Mouse (Mus musculus) CH12.LX (cell line): ENCODE measurements around the gene Spink4. TPM values are rescaled to one million over a fixed set of nuclear protein-coding genes. Genes with fewer than 3 reads are reported as not detected.

Experiments used
- DNase-seq: peaks from one replicate; pipeline ENCODE4 v3.0.0-alpha.2; 2013; ENCODE audit errors: extremely low read depth
- H3K27ac ChIP-seq: 2 replicates; pipeline ENCODE4 v1.5.1; 2012; ENCODE audit warnings: low read depth, mild to moderate bottlenecking, control low read depth, moderate library complexity; ENCODE audit not compliant: insufficient read depth
- H3K27me3 ChIP-seq: replicated peaks from 2 replicates; pipeline ENCODE3; 2012; ENCODE audit warnings: inconsistent platforms
- H3K36me3 ChIP-seq, 2 experiments: replicated peaks in 1 of 2; 2 replicates each; pipeline versions ENCODE3 to v1.6.1; 2012; ENCODE audit warnings: inconsistent platforms in 1 of 2, low read length in 1 of 2, mild to moderate bottlenecking in 1 of 2, mixed read lengths in 1 of 2, moderate library complexity in 1 of 2; ENCODE audit not compliant: control insufficient read depth in 1 of 2, insufficient read depth in 1 of 2
- H3K4me1 ChIP-seq, 2 experiments: 2 replicates each; pipeline ENCODE4 v1.6.1; 2012; ENCODE audit warnings: inconsistent platforms in 1 of 2, moderate library complexity in 1 of 2; ENCODE audit not compliant: insufficient read depth in 2 of 2, control insufficient read depth in 1 of 2
- H3K4me2 ChIP-seq: 2 replicates; pipeline ENCODE4 v1.6.1; 2012; ENCODE audit warnings: low read depth, mild to moderate bottlenecking, control low read depth; ENCODE audit not compliant: poor library complexity, insufficient read depth, severe bottlenecking
- H3K4me3 ChIP-seq, 3 experiments: fragments of 150-350 bp in 1 of 3; sonication (generic) in 1 of 3; replicated peaks in 1 of 3; 2 replicates each; pipeline versions ENCODE3 to v1.5.1; 2011 to 2012; ENCODE audit warnings: low read depth in 2 of 3, low read length in 2 of 3, mild to moderate bottlenecking in 2 of 3, moderate library complexity in 2 of 3, control low read depth in 1 of 3, improper control_type of control experiment in 1 of 3, inconsistent platforms in 1 of 3, mixed read lengths in 1 of 3; ENCODE audit not compliant: poor library complexity in 1 of 3
- H3K79me2 ChIP-seq: replicated peaks from 2 replicates; pipeline ENCODE4 v1.6.1; 2012; ENCODE audit warnings: mild to moderate bottlenecking, moderate library complexity; ENCODE audit not compliant: control insufficient read depth, poor library complexity, insufficient read depth, severe bottlenecking; ENCODE audit errors: extremely low read depth
- H3K9ac ChIP-seq: 2 replicates; pipeline ENCODE4 v1.6.1; 2012; ENCODE audit warnings: low read depth, mild to moderate bottlenecking, control low read depth, moderate library complexity; ENCODE audit not compliant: insufficient read depth
- H3K9me3 ChIP-seq: replicated peaks from 2 replicates; pipeline ENCODE3; 2012; ENCODE audit warnings: low read length, inconsistent platforms, mixed read lengths
- BHLHE40 ChIP-seq: IDR thresholded peaks from 2 replicates; pipeline ENCODE4 v1.6.1; 2011; ENCODE audit warnings: mild to moderate bottlenecking, low read depth, low read length, improper control_type of control experiment
- CHD1 ChIP-seq: IDR thresholded peaks from 2 replicates; pipeline ENCODE4 v1.6.1; 2012; ENCODE audit warnings: low read depth, low read length, improper control_type of control experiment, inconsistent platforms
- E2F4 ChIP-seq: IDR thresholded peaks from 2 replicates; pipeline ENCODE4 v1.6.1; 2011; ENCODE audit warnings: low read depth, low read length, improper control_type of control experiment; ENCODE audit not compliant: insufficient replicate concordance
- ELF1 ChIP-seq: IDR thresholded peaks from 2 replicates; pipeline ENCODE4 v1.6.1; 2014; ENCODE audit warnings: low read depth, mild to moderate bottlenecking, inconsistent platforms, low read length, improper control_type of control experiment
- GABPA ChIP-seq: IDR thresholded peaks from 2 replicates; pipeline ENCODE4 v1.6.1; 2012; ENCODE audit warnings: low read depth, low read length, improper control_type of control experiment, inconsistent platforms; ENCODE audit not compliant: insufficient replicate concordance
- HCFC1 ChIP-seq: IDR thresholded peaks from 2 replicates; pipeline ENCODE4 v1.6.1; 2012; ENCODE audit warnings: low read depth, mild to moderate bottlenecking, inconsistent platforms, low read length, improper control_type of control experiment
- JUN ChIP-seq: IDR thresholded peaks from 2 replicates; pipeline ENCODE4 v1.6.1; 2011; ENCODE audit warnings: low read depth, mild to moderate bottlenecking, low read length, improper control_type of control experiment, moderate library complexity; ENCODE audit not compliant: insufficient read depth
- JUND ChIP-seq: conservative IDR thresholded peaks from 2 replicates; pipeline ENCODE4 v1.6.1; 2011; ENCODE audit warnings: low read depth, low read length, improper control_type of control experiment
- MAFK ChIP-seq: IDR thresholded peaks from 2 replicates; pipeline ENCODE4 v1.6.1; 2011; ENCODE audit warnings: low read length, improper control_type of control experiment; ENCODE audit not compliant: insufficient replicate concordance
- MAX ChIP-seq: IDR thresholded peaks from 2 replicates; pipeline ENCODE4 v1.6.1; 2011; ENCODE audit warnings: low read length, improper control_type of control experiment
- MAZ ChIP-seq: IDR thresholded peaks from 2 replicates; pipeline ENCODE4 v1.6.1; 2012; ENCODE audit warnings: low read depth, mild to moderate bottlenecking, inconsistent platforms, low read length, improper control_type of control experiment, moderate library complexity
- MEF2A ChIP-seq: IDR thresholded peaks from 2 replicates; pipeline ENCODE4 v1.6.1; 2014; ENCODE audit warnings: low read depth, mild to moderate bottlenecking, inconsistent platforms, low read length, improper control_type of control experiment, borderline replicate concordance
- MYC ChIP-seq: IDR thresholded peaks from 2 replicates; pipeline ENCODE4 v1.6.1; 2011; ENCODE audit warnings: low read depth, mild to moderate bottlenecking, improper control_type of control experiment, low read length
- PAX5 ChIP-seq: IDR thresholded peaks from 2 replicates; pipeline ENCODE4 v1.6.1; 2012; ENCODE audit warnings: low read length, inconsistent platforms, mixed read lengths
- RAD21 ChIP-seq: IDR thresholded peaks from 2 replicates; pipeline ENCODE4 v1.6.1; 2011; ENCODE audit warnings: low read depth, mild to moderate bottlenecking, low read length, improper control_type of control experiment, moderate library complexity
- SMC3 ChIP-seq: IDR thresholded peaks from 2 replicates; pipeline ENCODE4 v1.6.1; 2011; ENCODE audit warnings: low read depth, low read length, improper control_type of control experiment
- TBP ChIP-seq: conservative IDR thresholded peaks from 2 replicates; pipeline ENCODE4 v1.6.1; 2011; ENCODE audit warnings: low read depth, low read length, improper control_type of control experiment
- TCF12 ChIP-seq: IDR thresholded peaks from 2 replicates; pipeline ENCODE4 v1.6.1; 2014; ENCODE audit warnings: low read depth, mild to moderate bottlenecking, inconsistent platforms, low read length, improper control_type of control experiment
- UBTF ChIP-seq: IDR thresholded peaks from 2 replicates; pipeline ENCODE4 v1.6.1; 2012; ENCODE audit warnings: low read depth, mild to moderate bottlenecking, inconsistent platforms, low read length, improper control_type of control experiment, moderate library complexity
- USF1 ChIP-seq: IDR thresholded peaks from 2 replicates; pipeline ENCODE4 v1.6.1; 2014; ENCODE audit warnings: low read depth, mild to moderate bottlenecking, inconsistent platforms, low read length, improper control_type of control experiment
- USF2 ChIP-seq: conservative IDR thresholded peaks from 2 replicates; pipeline ENCODE4 v1.6.1; 2011; ENCODE audit warnings: low read depth, low read length, improper control_type of control experiment
- ZKSCAN1 ChIP-seq: IDR thresholded peaks from 2 replicates; pipeline ENCODE4 v1.6.1; 2012; ENCODE audit warnings: low read depth, inconsistent platforms, low read length, improper control_type of control experiment, borderline replicate concordance
- ZNF384 ChIP-seq: IDR thresholded peaks from 2 replicates; pipeline ENCODE4 v1.6.1; 2012; ENCODE audit warnings: low read depth, low read length, improper control_type of control experiment, inconsistent platforms
- dilution Hi-C: fragments of 300-500 bp; cut with MboI; formaldehyde crosslinking; loops from 2 replicates; pipeline ENCODE4 v1.14.3; 2020; ENCODE audit warnings: low sequenced_read_pairs; ENCODE audit not compliant: extremely low pct_unique_long_range_greater_than_20kb, extremely low pct_ligation_motif_present
- in situ Hi-C: fragments of 300-500 bp; cut with MboI; formaldehyde crosslinking; loops from 3 replicates; pipeline ENCODE4 v1.14.3; 2019; ENCODE audit warnings: low sequenced_read_pairs, low pct_ligation_motif_present, low pct_unique_long_range_greater_than_20kb, mixed read lengths
- polyA plus RNA-seq: library from polyadenylated mRNA; unstranded; fragments of >175 nt; gene quantifications from 2 replicates; pipeline ENCODE4 v1.2.1, GENCODE M21; 2012; ENCODE audit warnings: low read depth; ENCODE audit not compliant: insufficient read length
- total RNA-seq, 2 experiments: library from RNA; depleted of rRNA; stranded (reverse); fragments of 300-350 nt in 1 of 2; fragments of >200 nt in 1 of 2; gene quantifications; 2 replicates each; pipeline ENCODE4 v1.2.3; 2012 to 2014

Spink4 gene
- total and polyA plus RNA-seq, 3 experiments = not detected

DNA sequence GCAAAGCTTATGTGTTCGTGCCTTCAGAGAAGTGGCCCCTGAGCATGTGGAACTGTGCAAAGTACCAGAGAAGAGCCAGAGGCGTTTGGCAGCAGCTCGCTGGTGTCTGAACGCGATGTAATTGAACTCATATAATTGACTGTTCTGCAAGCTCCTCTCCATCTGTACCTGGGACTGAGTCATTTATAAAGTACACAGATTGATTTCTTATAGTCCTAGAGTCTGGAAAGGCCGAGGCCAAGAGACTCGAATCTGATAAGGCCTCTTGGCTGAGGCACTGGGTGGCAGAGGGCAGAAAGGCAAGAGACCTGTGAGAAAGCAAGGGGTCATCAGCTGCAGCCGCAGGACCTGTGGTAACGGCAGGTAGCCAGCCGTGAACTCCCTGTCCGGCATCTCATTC is 31.0 kb upstream of the Spink4 start:
- Histone ChIP-seq H3K9me3 (no peaks in the 10 kb centered on the region), H3K4me1 (peaks cover 0 to 4% of the 10 kb centered on the region in 2 experiments; a peak in 1 of 4 replicates), H3K27ac (no peak overlapping the region), H3K4me2 (no peak overlapping the region), H3K79me2 (no peaks in the 10 kb centered on the region), H3K4me3 (no peak overlapping the region), H3K27me3 (no peaks in the 10 kb centered on the region), H3K36me3 (no peaks in the 10 kb centered on the region), H3K9ac (no peak overlapping the region)
- in situ Hi-C loops = no loop called here
- dilution Hi-C loops = no loop called here
- TF ChIP-seq HCFC1 (no peak), JUND (no peak), TCF12 (no peak), E2F4 (no peak), MYC (no peak), RAD21 (no peak), ELF1 (no peak), PAX5 (no peak), GABPA (no peak), MEF2A (no peak), UBTF (no peak), USF1 (no peak), BHLHE40 (no peak), SMC3 (no peak), ZKSCAN1 (no peak), ZNF384 (no peak), USF2 (no peak)
- no peak for DNase-seq

DNA sequence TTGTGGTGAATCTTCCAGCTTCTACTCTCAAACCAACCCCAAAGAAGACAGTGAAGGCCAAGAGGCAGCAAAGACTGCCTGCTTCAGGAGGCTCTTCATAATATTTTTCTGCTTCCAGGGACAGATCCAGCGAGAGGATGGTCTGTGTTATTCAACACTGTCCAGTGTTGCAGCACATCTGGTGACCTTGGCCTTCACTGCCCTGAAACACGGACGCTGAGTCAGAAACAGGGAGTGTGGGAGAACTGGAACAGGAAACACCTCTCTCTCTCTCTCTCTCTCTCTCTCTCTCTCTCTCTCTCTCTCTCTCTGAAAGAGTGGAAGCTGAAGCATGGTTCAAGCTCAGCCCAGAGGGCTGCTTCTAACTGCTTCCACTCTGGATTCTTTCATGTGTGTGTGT is 30.6 kb upstream of the Spink4 start:
- no peak overlapping the region for H3K4me3 ChIP-seq
- in situ Hi-C loops = no loop called here

More for the DNA sequence above, 30.6 kb upstream of the Spink4 start:
- DNase-seq = no peak
- Histone ChIP-seq H3K27ac (no peak overlapping the region), H3K79me2 (no peaks in the 10 kb centered on the region), H3K27me3 (no peaks in the 10 kb centered on the region), H3K4me1 (peaks cover 0 to 4% of the 10 kb centered on the region in 2 experiments; a peak in 1 of 4 replicates), H3K9me3 (no peaks in the 10 kb centered on the region), H3K4me2 (no peak overlapping the region), H3K36me3 (no peaks in the 10 kb centered on the region), H3K9ac (no peak overlapping the region)
- dilution Hi-C loops = no loop called here
- TF ChIP-seq MAFK (no peak), BHLHE40 (no peak), MAX (no peak), USF2 (no peak), CHD1 (no peak), MAZ (no peak), JUN (no peak), TBP (no peak)
- TF ChIP-seq, all 38 proteins: peak for 0
